Mouse (Mus musculus) heart, adult 2 months (tissue): ENCODE data around the gene Rnf212b. TPM values are rescaled to one million over a fixed set of nuclear protein-coding genes. Genes with fewer than 3 reads are reported as not detected.

ENCODE experiments used
- DNase-seq, 2 experiments: peaks; one replicate each; pipeline ENCODE4 v3.0.0; 2021
- H3K27ac ChIP-seq: fragments of 200-600 bp; 2 replicates; pipeline ENCODE4 v1.8.1; 2022
- H3K27me3 ChIP-seq: fragments of 200-500 bp; 2 replicates; pipeline ENCODE4 v1.6.1; 2012; ENCODE audit warnings: mild to moderate bottlenecking, low read length, inconsistent platforms, mixed read lengths; ENCODE audit not compliant: control insufficient read depth, insufficient read depth
- H3K36me3 ChIP-seq: fragments of 200-500 bp; 2 replicates; pipeline ENCODE4 v1.6.1; 2012; ENCODE audit warnings: low read length, inconsistent platforms; ENCODE audit not compliant: control insufficient read depth, insufficient read depth
- H3K4me1 ChIP-seq: fragments of 200-500 bp; 2 replicates; pipeline ENCODE4 v1.6.1; 2011; ENCODE audit warnings: low read length; ENCODE audit not compliant: control insufficient read depth, insufficient read depth
- H3K4me3 ChIP-seq: fragments of 200-600 bp; 2 replicates; pipeline ENCODE4 v1.8.1; 2022
- H3K79me2 ChIP-seq: fragments of 200-500 bp; replicated peaks from 2 replicates; pipeline ENCODE4 v1.6.1; 2012; ENCODE audit warnings: mild to moderate bottlenecking, inconsistent platforms, low read length, moderate library complexity, mixed read lengths; ENCODE audit not compliant: control insufficient read depth, insufficient read depth
- H3K9ac ChIP-seq: fragments of 200-500 bp; 2 replicates; pipeline ENCODE4 v1.6.1; 2012; ENCODE audit warnings: low read depth, mild to moderate bottlenecking, control low read depth, inconsistent platforms, low read length, mixed read lengths
- CTCF ChIP-seq: fragments of 200-600 bp; IDR thresholded peaks from 2 replicates; pipeline ENCODE4 v1.8.1; 2022; ENCODE audit warnings: antibody characterized with exemption, mild to moderate bottlenecking, moderate library complexity
- EP300 ChIP-seq: fragments of 200-500 bp; IDR thresholded peaks from 2 replicates; pipeline ENCODE4 v1.6.1; 2011; ENCODE audit warnings: low read depth, low read length, control low read depth; ENCODE audit not compliant: insufficient read depth
- POLR2A ChIP-seq: fragments of 200-500 bp; IDR thresholded peaks from 2 replicates; pipeline ENCODE4 v1.6.1; 2011; ENCODE audit warnings: mild to moderate bottlenecking, low read depth, low read length, control low read depth; ENCODE audit not compliant: insufficient read depth
- WGBS: fragments of 180-500 bp; shearing (Covaris S2); methylation state at CpG from one replicate; pipeline ENCODE4 v1.1.7; 2018; 5-methylcytosine and 5-hydroxymethylcytosine counted together
- intact Hi-C: fragments of 180-260 bp; cut with DNase I; formaldehyde crosslinking; loops from one replicate; pipeline ENCODE4 v1.15.1; 2025
- polyA plus RNA-seq: library from polyadenylated mRNA; depleted of rRNA; stranded (reverse); fragments of >200 nt; gene quantifications from 2 replicates; pipeline ENCODE4 v1.2.3, GENCODE M21; 2012
- total RNA-seq, 2 experiments: library from RNA; stranded (reverse); gene quantifications; 2 replicates each; pipeline ENCODE4 v1.2.3; 2021

Rnf212b gene
- total and polyA plus RNA-seq, 3 experiments: 0.21 TPM; not detected in 2

- Histone ChIP-seq H3K4me3 (no peak overlapping the region), H3K9ac (no peak overlapping the region), H3K27me3 (no peaks in the 10 kb centered on the region), H3K4me1 (no peaks in the 10 kb centered on the region), H3K79me2 (no peaks in the 10 kb centered on the region), H3K36me3 (no peaks in the 10 kb centered on the region), H3K27ac (no peak overlapping the region)
- intact Hi-C loops: no loop called here
- WGBS: 80% methylated on average over 2 of the region's 2 CpGs
- no peak for DNase-seq
- TF ChIP-seq POLR2A (no peak), EP300 (no peak), CTCF (no peak)
Measured at GRCm38 (mm10) chr14:54822301-54822700, 8.4 kb downstream of the Rnf212b start.

DNA sequence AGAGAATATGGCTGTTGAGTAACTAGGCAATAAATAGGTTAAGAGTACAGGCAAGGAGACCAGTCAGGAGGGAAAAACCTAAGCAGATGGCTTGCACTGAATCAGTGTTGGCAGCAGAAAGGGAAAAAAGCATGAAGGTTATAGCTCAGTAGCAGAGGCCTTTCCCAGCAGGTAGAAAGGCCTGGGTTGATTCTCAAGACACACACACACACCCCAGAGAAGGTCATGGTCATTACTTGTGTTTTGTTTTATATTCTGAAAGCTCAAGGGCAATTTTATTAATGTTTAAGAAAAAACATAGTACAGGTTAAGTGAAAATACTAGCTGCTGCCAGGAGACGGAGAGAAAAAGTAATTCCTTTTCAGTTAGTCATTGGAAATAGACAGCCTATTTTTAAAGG lies 9.8 kb downstream of the Rnf212b start:
- Histone ChIP-seq H3K9ac (no peak overlapping the region), H3K27me3 (no peaks in the 10 kb centered on the region), H3K4me3 (no peak overlapping the region), H3K79me2 (no peaks in the 10 kb centered on the region), H3K4me1 (no peaks in the 10 kb centered on the region), H3K27ac (no peak overlapping the region), H3K36me3 (no peaks in the 10 kb centered on the region)
- TF ChIP-seq CTCF (no peak), POLR2A (no peak), EP300 (no peak)
- WGBS: 80% methylated on average over 1 of the region's 1 CpGs
- intact Hi-C loops: no loop called here
- DNase-seq: no peak

DNA sequence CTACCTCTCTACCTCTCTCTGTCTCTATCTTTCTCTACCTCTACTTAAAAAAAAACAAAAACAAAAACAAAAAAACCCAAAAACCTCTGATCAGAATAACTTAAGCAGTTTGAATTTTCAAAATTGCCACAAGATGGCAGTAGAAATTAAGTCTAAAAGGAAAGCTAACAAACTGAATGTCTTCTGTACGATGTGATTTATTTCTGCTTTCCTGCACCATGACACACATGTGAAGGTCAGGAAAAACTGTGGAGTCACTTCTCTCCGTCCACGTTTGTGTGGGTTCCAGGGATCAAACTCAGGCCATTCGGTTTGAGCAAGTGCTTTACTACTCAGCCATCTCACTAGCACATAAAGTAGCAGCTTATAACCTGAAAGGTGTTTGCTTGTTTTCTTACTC lies 29.5 kb downstream of the Rnf212b start:
- peaks cover 2% of the 10 kb centered on the region; the same call in 1 of the 2 replicates for H3K4me1 ChIP-seq
- TF ChIP-seq POLR2A (no peak), EP300 (0 out of 2 replicates have a peak, but pooled peaks have one; percentile 7), CTCF (peak; percentile 69)
- no peak overlapping the region for H3K4me3 ChIP-seq
- intact Hi-C loops: loop anchor here (2.0 to 10.0 kb wide), 3 partner anchors 95 to 231 kb away; partner anchors contain the start of gene Ngdn
- H3K27me3 ChIP-seq: no peaks in the 10 kb centered on the region
- H3K36me3 ChIP-seq: no peaks in the 10 kb centered on the region
- 1% methylated on average over 4 of the region's 4 CpGs for WGBS
- DNase-seq: no peak
- H3K27ac ChIP-seq: no peak overlapping the region
- H3K9ac ChIP-seq: no peak overlapping the region
- no peaks in the 10 kb centered on the region for H3K79me2 ChIP-seq

- Histone ChIP-seq H3K9ac (no peak overlapping the region), H3K4me3 (no peak overlapping the region), H3K36me3 (no peaks in the 10 kb centered on the region), H3K4me1 (no peaks in the 10 kb centered on the region), H3K27ac (no peak overlapping the region), H3K79me2 (no peaks in the 10 kb centered on the region), H3K27me3 (no peaks in the 10 kb centered on the region)
- WGBS: 94% methylated on average over 3 of the region's 3 CpGs
- intact Hi-C loops: no loop called here
- DNase-seq: no peak
- TF ChIP-seq EP300 (no peak), POLR2A (no peak), CTCF (no peak)
Measured at GRCm38 (mm10) chr14:54855726-54856125, 41.8 kb downstream of the Rnf212b start.

DNA sequence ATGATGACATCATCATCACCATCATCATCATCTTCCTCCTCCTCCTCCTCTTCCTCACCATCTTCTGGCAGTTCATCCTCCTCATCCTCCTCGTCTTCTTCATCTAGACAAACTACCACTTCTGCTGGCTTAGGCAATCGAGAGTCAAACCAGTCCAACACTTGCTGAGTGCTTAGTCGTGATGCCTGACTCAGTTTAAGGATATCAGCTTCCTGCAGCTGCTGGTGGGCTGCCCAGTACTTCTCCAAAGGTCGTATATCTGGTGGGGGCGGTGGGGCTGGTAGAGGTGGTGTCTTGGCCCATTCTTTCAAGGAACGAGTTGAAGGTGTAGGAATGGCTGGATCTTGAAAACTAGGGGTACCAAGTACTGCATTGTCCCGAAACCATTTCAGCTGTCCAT lies 42.8 kb downstream of the Rnf212b start:
- TF ChIP-seq CTCF (no peak), POLR2A (no peak), EP300 (no peak)
- no peak overlapping the region for H3K27ac ChIP-seq
- H3K79me2 ChIP-seq: no peaks in the 10 kb centered on the region
- intact Hi-C loops: no loop called here
- H3K9ac ChIP-seq: no peak overlapping the region
- no peaks in the 10 kb centered on the region for H3K36me3 ChIP-seq
- no peaks in the 10 kb centered on the region for H3K27me3 ChIP-seq
- 70% methylated on average over 7 of the region's 7 CpGs for WGBS
- H3K4me3 ChIP-seq: no peak overlapping the region
- no peaks in the 10 kb centered on the region for H3K4me1 ChIP-seq
- DNase-seq: no peak

GRCm38 (mm10) chr14:54857891-54858290 lies 44.0 kb downstream of the Rnf212b start:
- no peak overlapping the region for H3K9ac ChIP-seq
- no peaks in the 10 kb centered on the region for H3K36me3 ChIP-seq
- DNase-seq: no peak
- no peaks in the 10 kb centered on the region for H3K27me3 ChIP-seq
- WGBS: 92% methylated on average over 9 of the region's 9 CpGs
- no peaks in the 10 kb centered on the region for H3K79me2 ChIP-seq
- H3K27ac ChIP-seq: no peak overlapping the region
- no peaks in the 10 kb centered on the region for H3K4me1 ChIP-seq
- intact Hi-C loops: no loop called here
- TF ChIP-seq POLR2A (no peak), EP300 (no peak), CTCF (no peak)
- H3K4me3 ChIP-seq: no peak overlapping the region
